Mouse (Mus musculus): ENCODE measurements around the gene Pcyt2. TPM values are rescaled to one million over a fixed set of nuclear protein-coding genes. Genes with fewer than 3 reads are reported as not detected.

The Pcyt2 gene
- polyA plus RNA-seq, 1 experiment from 2014 or later, result 173 TPM

DNA sequence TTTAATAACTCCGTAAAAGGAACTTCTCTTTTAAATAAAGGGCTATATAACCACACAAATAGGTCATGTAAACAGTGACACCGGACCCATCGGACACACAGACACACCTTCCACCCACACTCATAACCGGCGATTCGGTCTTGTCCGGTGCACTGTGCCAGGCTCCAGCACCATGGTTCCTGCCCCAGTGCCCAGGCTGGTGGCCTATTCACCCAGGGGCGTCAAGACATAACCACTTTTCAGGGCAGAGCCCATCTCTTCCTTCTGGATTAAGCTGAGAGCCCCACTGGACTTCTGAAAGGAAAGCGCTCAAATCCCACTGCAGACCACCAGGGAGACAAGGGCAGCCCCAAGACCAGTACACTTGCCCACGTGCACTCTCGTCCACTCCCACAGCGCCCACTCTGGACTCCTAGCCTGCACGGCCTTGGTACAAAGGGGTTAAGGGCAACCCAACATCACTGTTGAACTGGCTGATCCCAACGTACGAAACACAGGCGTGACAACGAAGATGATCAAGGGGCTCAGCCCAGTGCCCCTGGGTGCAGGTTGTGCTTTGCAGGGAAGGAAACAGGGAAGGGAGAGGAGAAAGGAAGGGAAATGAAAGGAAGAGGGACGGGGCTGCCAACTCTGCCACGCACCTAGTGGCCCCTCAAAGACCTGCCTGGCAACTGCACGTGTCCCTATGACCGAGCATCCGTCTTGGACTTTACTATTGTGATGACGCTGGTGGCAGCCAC is 11.0 kb upstream of the Pcyt2 start:
- Histone ChIP-seq H3K27me3 (ENCODE audit: control insufficient read depth, insufficient read depth, low read length) (no peaks in the 10 kb centered on the region), H3K9me3 (ENCODE audit: control insufficient read depth, low read length) (no peaks in the 10 kb centered on the region), H3K4me3 (replicated peaks; ENCODE audit: low read length) (no peak overlapping the region), H3K4me2 (replicated peaks) (no peak overlapping the region), H3K27ac (no peak overlapping the region), H3K4me1 (replicated peaks; ENCODE audit: control insufficient read depth, insufficient read depth, low read length) (peaks cover 47% of the 10 kb centered on the region), H3K9ac (no peak overlapping the region), H3K36me3 (replicated peaks; ENCODE audit: control insufficient read depth, insufficient read depth) (peaks cover 27% of the 10 kb centered on the region)
- ATAC-seq (ENCODE audit: low FRiP score) (no peak), DNase-seq (ENCODE audit: low spot score) (no peak)
- 93% methylated on average over 23 of the region's 23 CpGs for WGBS

DNA sequence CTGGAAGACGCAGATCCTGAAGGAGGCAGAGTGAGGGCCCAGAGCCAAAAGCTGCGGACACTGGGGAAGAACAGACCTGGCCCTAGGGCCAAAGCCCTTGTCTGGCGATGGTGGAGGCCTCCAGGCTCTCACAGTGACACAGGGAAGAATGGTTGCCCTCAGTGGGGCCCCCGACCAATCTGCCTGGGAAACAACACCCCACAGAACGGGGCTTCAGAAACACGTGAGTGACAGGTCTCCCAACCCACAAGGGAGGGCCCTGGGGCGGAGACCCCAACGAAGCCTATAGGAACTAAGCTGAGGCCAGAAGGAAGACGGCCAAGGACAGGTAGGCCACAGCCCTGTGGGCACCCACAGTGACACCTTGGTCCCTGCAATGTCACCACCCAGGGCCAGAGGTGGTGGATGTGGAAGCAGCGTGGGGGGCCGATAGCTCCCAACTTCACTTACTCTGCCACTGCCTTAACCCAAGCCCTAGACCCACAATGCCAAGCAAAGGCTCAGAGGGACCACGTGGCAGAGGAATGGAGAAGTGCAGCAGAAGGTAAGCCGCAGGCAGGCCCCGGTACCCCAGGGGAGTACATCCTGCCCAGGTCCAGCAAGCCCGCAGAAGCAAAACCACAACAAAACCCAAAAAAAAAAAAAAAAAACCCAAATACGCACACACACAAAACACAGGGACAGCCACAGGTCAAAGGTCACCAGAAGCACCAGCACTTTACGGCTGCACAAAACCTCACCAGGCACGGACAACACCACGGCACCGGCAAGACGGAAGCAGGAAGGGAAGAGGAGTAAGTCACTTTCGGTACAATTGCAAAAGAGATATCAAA is 9.9 kb upstream of the Pcyt2 start:
- H3K36me3 ChIP-seq (replicated peaks; ENCODE audit: control insufficient read depth, insufficient read depth), result peaks cover 35% of the 10 kb centered on the region
- H3K27ac ChIP-seq, result no peak overlapping the region
- DNase-seq (ENCODE audit: low spot score) (no peak), ATAC-seq (ENCODE audit: low FRiP score) (no peak)
- H3K4me1 ChIP-seq (replicated peaks; ENCODE audit: control insufficient read depth, insufficient read depth, low read length), result peaks cover 52% of the 10 kb centered on the region
- 84% methylated on average over 22 of the region's 22 CpGs for WGBS
- no peak overlapping the region for H3K9ac ChIP-seq
- H3K9me3 ChIP-seq (ENCODE audit: control insufficient read depth, low read length), result no peaks in the 10 kb centered on the region
- no peak overlapping the region for H3K4me2 ChIP-seq (replicated peaks)
- no peaks in the 10 kb centered on the region for H3K27me3 ChIP-seq (ENCODE audit: control insufficient read depth, insufficient read depth, low read length)
- no peak overlapping the region for H3K4me3 ChIP-seq (replicated peaks; ENCODE audit: low read length)

DNA sequence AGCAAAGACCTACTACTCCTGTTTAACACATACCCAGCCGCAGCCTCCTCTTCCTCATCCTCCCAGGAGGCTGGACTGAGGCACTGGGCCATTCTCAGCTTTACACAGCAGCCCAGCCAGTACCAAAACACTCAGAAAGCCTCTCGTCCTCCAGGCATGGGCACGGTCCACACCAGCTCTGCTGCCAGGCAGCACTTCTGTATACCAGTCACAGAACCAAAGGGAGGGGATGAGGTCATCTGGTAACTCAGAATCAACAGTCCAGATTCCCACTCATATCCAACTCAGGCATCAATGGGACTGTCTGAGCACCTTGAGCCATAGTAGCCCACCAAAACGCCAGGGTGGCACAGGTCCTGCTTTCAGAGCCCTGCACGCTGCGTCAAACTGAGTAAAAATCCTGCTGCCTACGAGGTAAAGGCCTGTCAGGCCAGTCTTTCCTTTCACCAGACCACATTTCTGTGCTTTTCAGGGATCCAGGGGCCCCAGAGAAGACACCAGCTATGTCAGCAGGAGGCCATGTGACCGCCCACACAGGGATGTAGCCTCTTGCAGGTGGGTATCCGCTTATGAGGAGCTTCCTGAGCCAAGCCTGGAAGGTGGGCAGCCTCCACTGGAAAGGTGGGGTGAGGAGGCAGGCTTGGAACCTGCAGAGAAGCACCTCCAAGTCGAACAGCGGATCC is 9.2 kb upstream of the Pcyt2 start:
- H3K4me3 ChIP-seq (replicated peaks; ENCODE audit: low read length), result no peak overlapping the region
- WGBS, result 93% methylated on average over 11 of the region's 11 CpGs
- DNase-seq (ENCODE audit: low spot score), result no peak
- no peak overlapping the region for H3K4me2 ChIP-seq (replicated peaks)
- ATAC-seq (ENCODE audit: low FRiP score), result no peak
- H3K27ac ChIP-seq, result no peak overlapping the region
- H3K4me1 ChIP-seq (replicated peaks; ENCODE audit: control insufficient read depth, insufficient read depth, low read length), result peaks cover 46% of the 10 kb centered on the region
- peaks cover 41% of the 10 kb centered on the region for H3K36me3 ChIP-seq (replicated peaks; ENCODE audit: control insufficient read depth, insufficient read depth)
- no peak overlapping the region for H3K9ac ChIP-seq
- H3K9me3 ChIP-seq (ENCODE audit: control insufficient read depth, low read length), result no peaks in the 10 kb centered on the region
- no peaks in the 10 kb centered on the region for H3K27me3 ChIP-seq (ENCODE audit: control insufficient read depth, insufficient read depth, low read length)

DNA sequence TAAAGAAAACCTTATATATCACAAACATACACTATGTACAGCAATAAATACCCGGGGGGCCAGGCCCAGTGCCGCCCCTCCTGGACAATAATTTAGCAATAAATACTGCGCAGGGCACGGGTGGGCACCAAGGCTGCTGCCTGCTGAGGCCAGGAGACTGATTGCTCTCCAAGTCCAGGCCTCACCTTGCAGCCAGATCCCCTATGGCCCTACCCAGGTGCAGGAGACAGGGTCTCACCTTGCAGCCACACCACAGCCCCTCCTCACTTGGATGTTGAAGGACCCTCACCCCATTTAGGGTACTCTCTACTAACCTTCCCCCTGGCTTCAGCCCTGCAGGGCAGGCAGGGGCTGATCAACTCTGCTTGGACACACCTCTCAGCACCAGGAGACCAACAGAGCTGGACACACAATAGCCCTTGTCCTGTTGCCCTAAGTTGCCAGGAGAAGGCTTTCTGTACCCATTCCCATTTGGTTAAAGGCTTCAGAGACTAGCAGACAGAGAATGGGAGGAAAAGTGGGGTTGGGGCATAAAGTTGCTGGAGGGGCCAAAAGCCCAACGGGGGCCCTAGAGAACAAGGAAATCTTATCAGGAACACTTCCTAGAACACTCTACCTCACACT is 7.5 kb upstream of the Pcyt2 start, which contains the start of gene Sirt7:
Gene Sirt7 (minus strand): TSS at position 89 of the 624 bp plus-strand sequence.
- Histone ChIP-seq H3K9me3 (ENCODE audit: control insufficient read depth, low read length) (no peaks in the 10 kb centered on the region), H3K36me3 (replicated peaks; ENCODE audit: control insufficient read depth, insufficient read depth) (peaks cover 58% of the 10 kb centered on the region), H3K27ac (peak within 1 kb of the TSS; percentile 66), H3K4me1 (replicated peaks; ENCODE audit: control insufficient read depth, insufficient read depth, low read length) (peaks cover 31% of the 10 kb centered on the region), H3K9ac (peak within 1 kb of the TSS; percentile 69), H3K4me3 (replicated peaks; ENCODE audit: low read length) (peak within 1 kb of the TSS; percentile 76), H3K4me2 (replicated peaks) (peak within 1 kb of the TSS; percentile 95), H3K27me3 (ENCODE audit: control insufficient read depth, insufficient read depth, low read length) (no peaks in the 10 kb centered on the region)
- WGBS, result 19% methylated on average over 5 of the region's 5 CpGs
- no peak for DNase-seq (ENCODE audit: low spot score)
- peak; percentile 25; the same call in 1 of the 2 replicates for ATAC-seq (ENCODE audit: low FRiP score)

DNA sequence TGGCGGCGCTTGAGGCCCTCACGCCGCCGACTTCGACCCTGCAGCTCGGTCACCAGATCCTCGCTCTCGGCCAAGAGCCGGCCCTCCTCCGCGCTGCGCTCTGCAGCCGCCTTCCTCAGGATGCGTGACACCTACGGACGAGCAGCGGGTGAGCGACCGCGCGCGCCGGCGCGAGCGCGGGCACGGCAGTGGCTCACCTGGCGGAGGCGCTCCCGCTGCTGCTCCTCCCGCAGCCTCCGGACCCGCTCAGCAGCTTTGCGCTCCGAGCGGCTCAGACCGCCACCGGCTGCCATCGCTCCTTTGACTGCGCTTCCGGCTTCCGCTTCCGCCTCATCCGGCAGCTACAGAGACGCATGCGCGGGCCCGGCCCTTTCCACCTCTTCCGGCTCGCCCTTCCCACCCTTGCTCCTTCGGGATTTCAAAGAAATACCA is 7.0 kb upstream of the Pcyt2 start:
- H3K27me3 ChIP-seq (ENCODE audit: control insufficient read depth, insufficient read depth, low read length), result no peaks in the 10 kb centered on the region
- ATAC-seq (ENCODE audit: low FRiP score) (peak; percentile 81), DNase-seq (ENCODE audit: low spot score) (peak; percentile 83)
- no peaks in the 10 kb centered on the region for H3K9me3 ChIP-seq (ENCODE audit: control insufficient read depth, low read length)
- H3K4me3 ChIP-seq (replicated peaks; ENCODE audit: low read length), result peak overlapping the region; percentile 76
- peaks cover 63% of the 10 kb centered on the region for H3K36me3 ChIP-seq (replicated peaks; ENCODE audit: control insufficient read depth, insufficient read depth)
- peaks cover 26% of the 10 kb centered on the region for H3K4me1 ChIP-seq (replicated peaks; ENCODE audit: control insufficient read depth, insufficient read depth, low read length)
- under 1% methylated on average over 45 of the region's 53 CpGs for WGBS
- H3K4me2 ChIP-seq (replicated peaks), result peak overlapping the region; percentile 95
- peak overlapping the region; percentile 66 for H3K27ac ChIP-seq
- H3K9ac ChIP-seq, result peak overlapping the region; percentile 69

DNA sequence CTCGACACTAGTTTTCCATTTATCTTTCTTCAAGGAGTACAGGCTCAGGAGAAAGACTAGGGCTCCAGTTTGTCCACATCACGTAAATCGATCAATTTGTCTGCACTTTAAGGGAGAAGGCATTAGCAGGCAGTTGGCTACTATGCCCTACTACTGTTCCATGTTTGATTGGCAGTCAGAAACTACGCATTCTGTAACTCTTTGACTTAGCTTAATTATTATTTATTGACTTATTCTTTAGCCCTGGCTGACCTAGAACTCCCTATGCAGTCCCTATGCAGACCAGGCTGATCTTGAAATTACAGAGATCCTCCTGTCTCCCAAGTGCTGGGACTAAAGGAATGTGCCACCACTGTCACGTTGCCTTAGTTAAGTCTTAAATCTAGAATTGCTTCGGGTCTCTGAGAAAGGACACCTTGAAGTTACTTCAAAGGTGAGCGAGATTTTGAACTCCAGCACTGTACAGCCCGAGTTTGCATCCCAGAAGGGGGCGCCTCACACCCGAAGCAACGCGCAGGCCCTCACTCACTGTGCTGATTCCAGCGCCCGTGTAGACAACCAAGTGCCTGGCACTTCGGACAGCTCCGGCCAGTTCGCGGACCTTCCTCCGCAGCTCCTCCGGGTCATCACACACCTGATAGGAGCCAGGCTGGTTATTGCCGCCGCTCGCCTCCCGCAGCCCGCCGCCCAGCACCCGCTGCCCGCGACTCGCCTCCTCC is 6.4 kb upstream of the Pcyt2 start:
- Histone ChIP-seq H3K9me3 (ENCODE audit: control insufficient read depth, low read length) (no peaks in the 10 kb centered on the region), H3K36me3 (replicated peaks; ENCODE audit: control insufficient read depth, insufficient read depth) (peaks cover 64% of the 10 kb centered on the region), H3K4me1 (replicated peaks; ENCODE audit: control insufficient read depth, insufficient read depth, low read length) (peaks cover 20% of the 10 kb centered on the region), H3K27ac (peak overlapping the region; percentile 66), H3K27me3 (ENCODE audit: control insufficient read depth, insufficient read depth, low read length) (no peaks in the 10 kb centered on the region), H3K4me3 (replicated peaks; ENCODE audit: low read length) (peak overlapping the region; percentile 76), H3K4me2 (replicated peaks) (peak overlapping the region; percentile 95), H3K9ac (peak overlapping the region; percentile 69)
- ATAC-seq (ENCODE audit: low FRiP score) (no peak), DNase-seq (ENCODE audit: low spot score) (peak; percentile 45)
- 13% methylated on average over 28 of the region's 30 CpGs for WGBS

DNA sequence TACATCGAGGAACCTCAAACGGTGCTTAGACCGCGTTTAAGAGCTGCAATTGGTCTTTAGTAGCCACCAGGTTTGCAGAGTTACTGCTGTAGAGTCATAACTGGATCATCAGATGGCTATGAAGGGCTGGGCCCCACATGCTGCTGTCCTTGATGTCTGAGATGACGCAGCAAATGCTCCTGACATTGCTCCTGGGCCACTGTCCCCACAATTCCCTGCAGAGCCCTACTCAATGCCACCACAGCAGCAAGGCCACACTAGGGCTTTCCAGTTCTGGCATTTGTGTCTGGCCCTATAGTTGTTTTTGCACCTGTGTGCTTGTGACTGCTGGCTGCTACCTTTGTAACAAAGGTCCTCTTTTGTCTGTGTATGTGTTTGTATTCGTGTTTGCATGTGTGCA is 5.1 kb upstream of the Pcyt2 start:
- Histone ChIP-seq H3K4me1 (replicated peaks; ENCODE audit: control insufficient read depth, insufficient read depth, low read length) (peaks cover 20% of the 10 kb centered on the region), H3K9ac (no peak overlapping the region), H3K4me2 (replicated peaks) (no peak overlapping the region), H3K4me3 (replicated peaks; ENCODE audit: low read length) (no peak overlapping the region), H3K27ac (no peak overlapping the region), H3K27me3 (ENCODE audit: control insufficient read depth, insufficient read depth, low read length) (no peaks in the 10 kb centered on the region), H3K9me3 (ENCODE audit: control insufficient read depth, low read length) (no peaks in the 10 kb centered on the region), H3K36me3 (replicated peaks; ENCODE audit: control insufficient read depth, insufficient read depth) (peaks cover 66% of the 10 kb centered on the region)
- DNase-seq (ENCODE audit: low spot score), result no peak
- ATAC-seq (ENCODE audit: low FRiP score), result no peak
- 92% methylated on average over 6 of the region's 6 CpGs for WGBS

DNA sequence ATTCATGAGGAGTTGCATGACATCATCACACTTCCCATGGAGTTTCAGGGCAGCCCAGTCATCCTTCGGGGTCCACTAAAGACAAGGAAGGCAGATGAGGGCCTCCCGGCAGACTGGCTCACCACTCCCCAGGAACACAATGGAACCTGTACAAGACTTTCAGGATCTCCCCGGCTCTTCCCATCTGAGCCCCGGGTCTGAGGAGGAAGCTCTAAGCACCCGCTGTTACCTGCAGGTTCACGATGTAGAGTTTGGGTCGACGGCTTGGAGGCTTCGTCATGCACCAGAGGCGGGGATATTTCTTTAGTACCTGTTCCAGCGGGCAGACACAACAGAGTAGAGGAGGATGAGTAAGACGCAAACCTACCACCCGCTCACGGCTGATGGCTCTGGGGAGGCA is 2.5 kb upstream of the Pcyt2 start:
- H3K27me3 ChIP-seq (ENCODE audit: control insufficient read depth, insufficient read depth, low read length), result no peaks in the 10 kb centered on the region
- no peak overlapping the region for H3K27ac ChIP-seq
- no peak for DNase-seq (ENCODE audit: low spot score)
- no peaks in the 10 kb centered on the region for H3K9me3 ChIP-seq (ENCODE audit: control insufficient read depth, low read length)
- peaks cover 60% of the 10 kb centered on the region for H3K36me3 ChIP-seq (replicated peaks; ENCODE audit: control insufficient read depth, insufficient read depth)
- H3K4me2 ChIP-seq (replicated peaks), result no peak overlapping the region
- H3K9ac ChIP-seq, result no peak overlapping the region
- WGBS, result 95% methylated on average over 14 of the region's 14 CpGs
- H3K4me1 ChIP-seq (replicated peaks; ENCODE audit: control insufficient read depth, insufficient read depth, low read length), result peaks cover 33% of the 10 kb centered on the region
- ATAC-seq (ENCODE audit: low FRiP score), result no peak
- H3K4me3 ChIP-seq (replicated peaks; ENCODE audit: low read length), result no peak overlapping the region

Data from hindbrain, embryonic 14.5 days (tissue).